Mouse (Mus musculus) hindbrain, embryonic 12.5 days (tissue): ENCODE results near the gene Serpinf2. TPM values are rescaled to one million over a fixed set of nuclear protein-coding genes. Genes with fewer than 3 reads are reported as not detected.

Experiments used
- ATAC-seq: fragments of 200-750 bp; cut with Nextera tagmentation; 2 replicates; pipeline ENCODE4 v1.8.0; 2017; ENCODE audit warnings: moderate TSS enrichment; ENCODE audit not compliant: low FRiP score
- H3K27ac ChIP-seq: fragments of 300-500 bp; sonication (generic); 2 replicates; pipeline ENCODE4 v1.5.1; 2016; ENCODE audit warnings: mild to moderate bottlenecking
- H3K27me3 ChIP-seq: fragments of 300-500 bp; sonication (generic); 2 replicates; pipeline ENCODE4 v1.6.1; 2016; ENCODE audit warnings: mild to moderate bottlenecking
- H3K36me3 ChIP-seq: fragments of 300-500 bp; sonication (generic); 2 replicates; pipeline ENCODE4 v1.6.1; 2016; ENCODE audit warnings: mild to moderate bottlenecking
- H3K4me1 ChIP-seq: fragments of 300-500 bp; sonication (generic); 2 replicates; pipeline ENCODE4 v1.6.1; 2016
- H3K4me2 ChIP-seq: fragments of 300-500 bp; sonication (generic); replicated peaks from 2 replicates; pipeline ENCODE4 v1.6.1; 2016; ENCODE audit warnings: mild to moderate bottlenecking
- H3K4me3 ChIP-seq: fragments of 300-500 bp; sonication (generic); 2 replicates; pipeline ENCODE4 v1.5.1; 2016; ENCODE audit warnings: mild to moderate bottlenecking
- H3K9ac ChIP-seq: fragments of 300-500 bp; sonication (generic); 2 replicates; pipeline ENCODE4 v1.6.1; 2016; ENCODE audit warnings: mild to moderate bottlenecking, moderate library complexity
- H3K9me3 ChIP-seq: fragments of 300-500 bp; sonication (generic); replicated peaks from 2 replicates; pipeline ENCODE4 v1.6.1; 2016; ENCODE audit warnings: mild to moderate bottlenecking
- WGBS: fragments of 180-500 bp; shearing (Covaris S2); methylation state at CpG from one replicate; pipeline ENCODE4 v1.1.7; 2016; 5-methylcytosine and 5-hydroxymethylcytosine counted together
- polyA plus RNA-seq: library from polyadenylated mRNA; unstranded; fragments of >200 nt; fragmentation: Nextera tagmentation; extraction: Ambion mirVana; gene quantifications from 2 replicates; pipeline ENCODE4 v1.2.1, GENCODE M21; 2016

Gene Serpinf2
- polyA plus RNA-seq, 1 experiment from 2014 or later = not detected

GRCm38 (mm10) chr11:75422013-75422792, 17.2 kb downstream of the Serpinf2 start, which contains the start of gene Serpinf1:
TSS of gene Serpinf1 (minus strand) at chr11:75422701.
- no peak for ATAC-seq
- Histone ChIP-seq H3K4me2 (peak within 1 kb of the TSS; percentile 42), H3K36me3 (no peaks in the 10 kb centered on the region), H3K27ac (peak within 1 kb of the TSS; percentile 18; the same call in 1 of the 2 replicates), H3K9ac (peak within 1 kb of the TSS; percentile 40), H3K27me3 (no peaks in the 10 kb centered on the region; the same call in 1 of the 2 replicates), H3K4me1 (peaks cover 15% of the 10 kb centered on the region), H3K4me3 (peak within 1 kb of the TSS; percentile 30), H3K9me3 (no peaks in the 10 kb centered on the region)
- WGBS = 36% methylated on average over 10 of the region's 10 CpGs

- H3K4me3 ChIP-seq = peak overlapping the region; percentile 30
- peak overlapping the region; percentile 40 for H3K9ac ChIP-seq
- H3K9me3 ChIP-seq = no peaks in the 10 kb centered on the region
- H3K27me3 ChIP-seq = no peaks in the 10 kb centered on the region; the same call in 1 of the 2 replicates
- no peak for ATAC-seq
- H3K4me2 ChIP-seq = peak overlapping the region; percentile 42
- H3K4me1 ChIP-seq = peaks cover 15% of the 10 kb centered on the region
- peak overlapping the region; percentile 18; the same call in 1 of the 2 replicates for H3K27ac ChIP-seq
- no peaks in the 10 kb centered on the region for H3K36me3 ChIP-seq
- 27% methylated on average over 6 of the region's 6 CpGs for WGBS
Observed at GRCm38 (mm10) chr11:75421375-75422012, 17.9 kb downstream of the Serpinf2 start.

- H3K9ac ChIP-seq = no peak overlapping the region
- peak overlapping the region; percentile 42 for H3K4me2 ChIP-seq
Observed at GRCm38 (mm10) chr11:75420810-75421374, 18.5 kb downstream of the Serpinf2 start.

GRCm38 (mm10) chr11:75420037-75420436, 19.4 kb downstream of the Serpinf2 start:
- no peak for ATAC-seq
- H3K27ac ChIP-seq = no peak overlapping the region
- no peaks in the 10 kb centered on the region for H3K36me3 ChIP-seq
- no peak overlapping the region for H3K9ac ChIP-seq
- no peaks in the 10 kb centered on the region; the same call in 1 of the 2 replicates for H3K27me3 ChIP-seq
- peaks cover 21% of the 10 kb centered on the region for H3K4me1 ChIP-seq
- 79% methylated on average over 7 of the region's 7 CpGs for WGBS
- no peaks in the 10 kb centered on the region for H3K9me3 ChIP-seq
- no peak overlapping the region for H3K4me2 ChIP-seq
- H3K4me3 ChIP-seq = no peak overlapping the region

More at GRCm38 (mm10) chr11:75420810-75421374, 18.5 kb downstream of the Serpinf2 start:
- no peak for ATAC-seq
- no peaks in the 10 kb centered on the region for H3K36me3 ChIP-seq
- no peaks in the 10 kb centered on the region; the same call in 1 of the 2 replicates for H3K27me3 ChIP-seq
- H3K4me1 ChIP-seq = peaks cover 15% of the 10 kb centered on the region
- H3K9me3 ChIP-seq = no peaks in the 10 kb centered on the region
- H3K27ac ChIP-seq = no peak overlapping the region
- WGBS = 61% methylated on average over 5 of the region's 5 CpGs
- H3K4me3 ChIP-seq = no peak overlapping the region

GRCm38 (mm10) chr11:75415994-75416393, 23.4 kb downstream of the Serpinf2 start:
- ATAC-seq = no peak
- 90% methylated on average over 13 of the region's 13 CpGs for WGBS

GRCm38 (mm10) chr11:75415096-75415495, 24.3 kb downstream of the Serpinf2 start:
- H3K4me1 ChIP-seq = 0 out of 2 replicates have a peak, but pooled peaks cover 7% of the 10 kb centered on the region
- H3K9me3 ChIP-seq = no peaks in the 10 kb centered on the region
- no peak overlapping the region for H3K27ac ChIP-seq
- H3K4me3 ChIP-seq = no peak overlapping the region
- no peak for ATAC-seq
- no peaks in the 10 kb centered on the region for H3K36me3 ChIP-seq
- H3K27me3 ChIP-seq = no peaks in the 10 kb centered on the region
- no peak overlapping the region for H3K9ac ChIP-seq
- WGBS = 49% methylated on average over 7 of the region's 7 CpGs
- H3K4me2 ChIP-seq = no peak overlapping the region

More at GRCm38 (mm10) chr11:75415994-75416393, 23.4 kb downstream of the Serpinf2 start:
- Histone ChIP-seq H3K27ac (no peak overlapping the region), H3K4me2 (no peak overlapping the region), H3K4me3 (no peak overlapping the region), H3K27me3 (no peaks in the 10 kb centered on the region), H3K36me3 (no peaks in the 10 kb centered on the region), H3K4me1 (peaks cover 12% of the 10 kb centered on the region), H3K9ac (no peak overlapping the region), H3K9me3 (no peaks in the 10 kb centered on the region)

- no peaks in the 10 kb centered on the region for H3K27me3 ChIP-seq
- 0 out of 2 replicates have a peak, but pooled peaks cover 6% of the 10 kb centered on the region for H3K4me1 ChIP-seq
- H3K9ac ChIP-seq = no peak overlapping the region
- no peak overlapping the region for H3K27ac ChIP-seq
- H3K4me2 ChIP-seq = no peak overlapping the region
- 92% methylated on average over 7 of the region's 7 CpGs for WGBS
- no peak for ATAC-seq
- no peaks in the 10 kb centered on the region for H3K9me3 ChIP-seq
- H3K36me3 ChIP-seq = no peaks in the 10 kb centered on the region
- H3K4me3 ChIP-seq = no peak overlapping the region
Observed at GRCm38 (mm10) chr11:75410591-75410990, 28.8 kb downstream of the Serpinf2 start.

GRCm38 (mm10) chr11:75409679-75410575, 29.5 kb downstream of the Serpinf2 start:
- ATAC-seq = no peak
- no peaks in the 10 kb centered on the region for H3K27me3 ChIP-seq
- no peak overlapping the region for H3K4me3 ChIP-seq
- H3K36me3 ChIP-seq = no peaks in the 10 kb centered on the region
- no peak overlapping the region for H3K9ac ChIP-seq
- 0 out of 2 replicates have a peak, but pooled peaks cover under 1% of the 10 kb centered on the region for H3K4me1 ChIP-seq
- 80% methylated on average over 17 of the region's 17 CpGs for WGBS
- no peak overlapping the region for H3K4me2 ChIP-seq
- no peak overlapping the region for H3K27ac ChIP-seq
- H3K9me3 ChIP-seq = no peaks in the 10 kb centered on the region

- Histone ChIP-seq H3K4me3 (no peak overlapping the region), H3K27ac (no peak overlapping the region), H3K4me1 (no peaks in the 10 kb centered on the region), H3K4me2 (no peak overlapping the region), H3K36me3 (no peaks in the 10 kb centered on the region), H3K9ac (no peak overlapping the region), H3K27me3 (no peaks in the 10 kb centered on the region), H3K9me3 (no peaks in the 10 kb centered on the region)
- WGBS = 35% methylated on average over 3 of the region's 3 CpGs
- no peak for ATAC-seq
Observed at GRCm38 (mm10) chr11:75406865-75407264, 32.5 kb downstream of the Serpinf2 start.

GRCm38 (mm10) chr11:75406104-75406503, 33.3 kb downstream of the Serpinf2 start:
- H3K36me3 ChIP-seq = no peaks in the 10 kb centered on the region
- no peak for ATAC-seq
- no peak overlapping the region for H3K9ac ChIP-seq
- no peak overlapping the region for H3K4me2 ChIP-seq
- H3K27ac ChIP-seq = no peak overlapping the region
- 56% methylated on average over 4 of the region's 4 CpGs for WGBS
- H3K4me1 ChIP-seq = no peaks in the 10 kb centered on the region
- no peaks in the 10 kb centered on the region for H3K9me3 ChIP-seq
- no peak overlapping the region for H3K4me3 ChIP-seq
- no peaks in the 10 kb centered on the region for H3K27me3 ChIP-seq

- no peaks in the 10 kb centered on the region; the same call in 1 of the 2 replicates for H3K36me3 ChIP-seq
- H3K27me3 ChIP-seq = no peaks in the 10 kb centered on the region
- H3K27ac ChIP-seq = no peak overlapping the region
- no peaks in the 10 kb centered on the region for H3K4me1 ChIP-seq
- WGBS = 92% methylated on average over 6 of the region's 6 CpGs
- no peak overlapping the region for H3K9ac ChIP-seq
- no peak overlapping the region for H3K4me2 ChIP-seq
- H3K9me3 ChIP-seq = no peaks in the 10 kb centered on the region
- H3K4me3 ChIP-seq = no peak overlapping the region
- ATAC-seq = no peak
Observed at GRCm38 (mm10) chr11:75404801-75405200, 34.6 kb downstream of the Serpinf2 start.
